Mouse (Mus musculus): ENCODE measurements at regions not wholly inside any gene's neighbourhood (a gene's known extent, or its start where the extent isn't known, plus 50 kb on each side); places are given as distances from the start of the nearest gene placed in this dataset.
A peak's percentile ranks its signal among the peaks of the same experiment; 100 is the strongest.

DNA sequence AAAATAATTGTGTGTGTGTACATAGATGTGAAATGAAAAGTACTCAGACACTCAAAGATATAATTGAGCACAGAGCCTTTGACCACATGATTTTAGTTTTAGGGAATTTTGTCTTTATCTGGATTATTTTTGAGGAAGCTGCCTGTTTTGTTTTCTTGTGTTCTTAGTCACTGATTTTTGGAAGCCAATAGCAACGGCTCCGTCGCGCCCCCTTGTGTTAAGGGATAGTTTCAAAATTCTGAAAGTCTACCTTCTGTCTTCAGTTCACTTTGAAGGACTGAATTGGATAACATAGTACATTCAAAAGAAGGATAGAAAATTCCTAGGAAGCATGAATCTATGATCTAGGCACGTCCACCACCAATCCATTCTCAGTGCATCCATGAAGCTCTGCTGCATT lies 185.8 kb upstream of the Sash1 start:
- peak; percentile 53 for DNase-seq (ENCODE audit: low spot score)

GRCm38 (mm10) chr10:9069608-9070190 lies 183.8 kb upstream of the Sash1 start:
- DNase-seq (ENCODE audit: low spot score): no peak

DNA sequence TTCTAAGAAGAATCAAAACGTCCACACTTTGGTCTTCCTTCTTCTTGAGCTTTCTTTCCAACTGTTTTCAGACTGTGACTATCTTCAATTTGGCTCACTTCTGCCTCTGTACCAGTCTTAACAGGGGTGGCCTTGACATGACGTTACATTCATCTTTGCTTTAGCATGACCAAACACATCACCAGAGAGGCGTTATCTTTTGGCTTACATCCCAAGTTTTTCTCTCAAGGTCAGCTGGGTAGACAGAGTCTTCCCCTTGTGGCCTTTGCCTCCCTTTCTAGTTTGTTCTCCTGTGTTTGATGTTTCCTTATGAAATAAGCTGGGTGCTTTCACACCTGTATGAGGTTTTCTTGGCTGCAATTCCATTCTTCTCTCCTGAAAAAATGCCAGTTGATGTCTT lies 180.7 kb upstream of the Sash1 start:
- no peak for DNase-seq (ENCODE audit: low spot score)

GRCm38 (mm10) chr10:9061979-9062378 lies 176.1 kb upstream of the Sash1 start:
- no peak for DNase-seq (ENCODE audit: low spot score)

DNA sequence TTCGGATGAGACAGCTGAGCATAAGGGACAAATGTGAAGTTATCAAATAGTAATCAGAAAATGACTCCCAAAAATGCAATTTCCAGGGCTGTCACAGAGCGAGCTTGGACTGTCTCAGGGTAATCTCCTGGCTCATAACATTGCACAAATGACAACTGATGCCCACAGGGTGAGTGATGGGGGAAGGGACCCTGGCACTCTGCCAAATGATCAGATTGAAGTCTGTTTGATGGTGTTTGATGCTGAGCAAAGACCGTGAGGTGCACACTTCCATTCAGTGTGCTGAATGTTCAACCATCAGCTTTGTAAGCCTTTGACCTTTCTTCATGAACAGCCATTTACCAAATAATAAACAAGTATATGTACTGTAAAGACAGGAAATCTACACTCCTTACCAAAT lies 169.4 kb upstream of the Sash1 start:
- no peak for DNase-seq (ENCODE audit: low spot score)

GRCm38 (mm10) chr10:9053371-9053770 lies 167.5 kb upstream of the Sash1 start:
- peak; percentile 73 for DNase-seq (ENCODE audit: low spot score)

DNA sequence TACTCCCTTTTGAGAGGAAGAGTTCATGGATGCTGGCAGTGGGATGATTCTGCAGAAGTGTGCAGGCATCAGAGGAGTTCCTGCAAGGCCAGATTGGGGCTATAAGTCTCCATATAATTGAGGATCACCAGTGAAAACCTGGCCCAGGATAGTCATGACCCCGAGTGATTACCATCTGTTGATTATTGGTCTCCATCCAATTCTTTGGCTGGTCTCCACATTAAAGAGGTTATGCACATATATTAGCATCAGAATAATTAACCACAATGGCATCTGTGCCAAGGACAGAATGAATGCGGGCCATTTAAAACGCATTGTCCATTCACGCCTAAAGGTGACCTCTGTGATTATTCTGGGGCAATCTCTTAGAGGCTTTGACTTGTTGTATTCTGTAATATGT lies 161.5 kb upstream of the Sash1 start:
- DNase-seq (ENCODE audit: low spot score): no peak

DNA sequence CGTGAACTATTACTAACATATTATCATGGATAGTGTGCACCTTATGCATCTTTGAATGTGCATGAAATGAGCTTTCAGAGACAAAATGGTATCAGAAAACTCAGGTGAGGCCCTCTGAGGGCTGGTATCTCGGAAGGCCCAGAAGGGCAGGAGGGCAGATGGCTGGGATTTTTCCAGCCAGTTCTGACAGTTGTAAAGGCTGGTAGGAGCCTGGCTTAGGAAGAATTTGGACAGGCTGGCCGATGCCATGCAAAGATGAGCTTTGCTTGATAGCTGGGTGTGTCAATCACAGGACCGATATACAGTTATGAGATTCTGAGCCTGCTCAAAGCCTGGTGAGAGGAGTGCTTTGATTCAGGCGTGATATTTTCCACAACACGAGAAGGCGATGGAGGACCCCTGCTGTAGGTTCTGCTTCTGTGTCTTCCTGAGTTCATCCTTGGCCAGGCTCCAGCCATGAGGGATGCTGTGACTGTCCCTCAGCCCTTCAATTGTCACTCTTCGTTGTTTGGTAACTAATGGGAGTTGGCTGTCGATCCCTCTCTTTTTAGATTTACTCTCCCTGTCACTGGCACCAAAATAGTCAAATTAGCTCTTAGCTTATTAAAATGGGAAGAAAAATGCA lies 159.0 kb upstream of the Sash1 start:
- DNase-seq (ENCODE audit: low spot score): no peak

- no peak for DNase-seq (ENCODE audit: low spot score)
Observed at GRCm38 (mm10) chr10:9043507-9043906, 157.6 kb upstream of the Sash1 start.

DNA sequence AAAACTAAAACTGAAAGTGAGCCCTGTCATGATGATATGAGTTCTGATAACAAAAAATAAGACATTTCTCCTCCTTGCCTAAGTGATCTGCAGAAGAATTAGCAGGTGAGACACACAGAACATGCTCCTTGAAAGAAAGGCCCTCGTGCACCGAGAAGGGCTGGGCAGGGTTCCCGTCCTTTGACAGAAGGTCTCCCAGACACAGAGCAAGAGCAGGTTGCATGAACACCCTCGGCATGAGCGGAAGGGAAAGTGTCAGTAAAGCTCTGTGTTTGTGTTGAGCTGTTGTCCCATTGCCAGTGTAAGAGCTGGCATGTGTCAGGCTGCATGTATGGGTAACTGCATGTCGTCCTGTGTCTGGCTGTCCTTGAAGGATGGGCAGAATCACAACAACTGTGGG lies 144.6 kb upstream of the Sash1 start:
- no peak for DNase-seq (ENCODE audit: low spot score)

DNA sequence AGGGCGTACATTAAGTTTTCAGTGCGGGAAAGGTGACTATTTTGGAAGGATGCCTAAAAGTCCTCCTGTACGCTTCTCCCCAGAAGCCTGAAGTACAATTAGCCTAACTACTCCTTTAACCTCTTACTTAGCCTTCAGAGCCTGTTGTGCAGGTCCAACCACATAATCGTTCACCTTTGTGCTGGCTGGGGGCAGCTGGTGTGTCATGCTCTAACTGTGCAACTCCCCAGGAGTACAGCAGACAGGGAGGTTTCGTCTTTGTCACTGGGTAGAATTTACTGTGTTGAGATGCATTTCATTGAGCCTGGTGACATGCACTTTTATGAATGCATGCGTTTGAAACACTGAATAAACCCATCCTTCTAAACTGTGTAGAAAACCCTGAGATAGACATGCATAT lies 143.6 kb upstream of the Sash1 start:
- DNase-seq (ENCODE audit: low spot score): no peak

- no peak for DNase-seq (ENCODE audit: low spot score)
Observed at GRCm38 (mm10) chr10:9027070-9027807, 141.4 kb upstream of the Sash1 start.

- DNase-seq (ENCODE audit: low spot score): no peak
Observed at GRCm38 (mm10) chr10:9014810-9015505, 129.1 kb upstream of the Sash1 start.

- no peak for DNase-seq (ENCODE audit: low spot score)
Observed at GRCm38 (mm10) chr10:9013549-9013925, 127.7 kb upstream of the Sash1 start.

- DNase-seq (ENCODE audit: low spot score): peak; percentile 82
Observed at GRCm38 (mm10) chr10:9012829-9013548, 127.1 kb upstream of the Sash1 start.

- DNase-seq (ENCODE audit: low spot score): no peak
Observed at GRCm38 (mm10) chr10:9011906-9012305, 126.0 kb upstream of the Sash1 start.

DNA sequence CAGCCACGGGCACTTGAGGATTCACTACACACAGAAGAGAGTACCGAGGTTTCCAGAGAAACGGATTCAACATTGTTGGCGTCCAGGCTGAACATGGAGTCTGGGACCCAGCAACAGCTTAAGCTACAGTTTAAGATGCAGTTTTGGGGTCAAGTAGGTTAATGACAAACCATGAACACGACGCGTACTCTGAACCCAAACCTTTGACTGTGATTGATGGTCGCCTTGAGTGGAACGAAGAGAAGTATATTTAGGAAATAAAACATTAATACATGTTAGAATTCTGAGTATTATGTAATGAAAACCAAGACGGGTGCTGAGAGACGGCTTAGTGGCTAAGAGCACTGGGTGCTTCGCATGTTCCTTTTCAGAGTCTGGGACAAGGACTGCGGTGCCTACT lies 124.3 kb upstream of the Sash1 start:
- DNase-seq (ENCODE audit: low spot score): no peak

DNA sequence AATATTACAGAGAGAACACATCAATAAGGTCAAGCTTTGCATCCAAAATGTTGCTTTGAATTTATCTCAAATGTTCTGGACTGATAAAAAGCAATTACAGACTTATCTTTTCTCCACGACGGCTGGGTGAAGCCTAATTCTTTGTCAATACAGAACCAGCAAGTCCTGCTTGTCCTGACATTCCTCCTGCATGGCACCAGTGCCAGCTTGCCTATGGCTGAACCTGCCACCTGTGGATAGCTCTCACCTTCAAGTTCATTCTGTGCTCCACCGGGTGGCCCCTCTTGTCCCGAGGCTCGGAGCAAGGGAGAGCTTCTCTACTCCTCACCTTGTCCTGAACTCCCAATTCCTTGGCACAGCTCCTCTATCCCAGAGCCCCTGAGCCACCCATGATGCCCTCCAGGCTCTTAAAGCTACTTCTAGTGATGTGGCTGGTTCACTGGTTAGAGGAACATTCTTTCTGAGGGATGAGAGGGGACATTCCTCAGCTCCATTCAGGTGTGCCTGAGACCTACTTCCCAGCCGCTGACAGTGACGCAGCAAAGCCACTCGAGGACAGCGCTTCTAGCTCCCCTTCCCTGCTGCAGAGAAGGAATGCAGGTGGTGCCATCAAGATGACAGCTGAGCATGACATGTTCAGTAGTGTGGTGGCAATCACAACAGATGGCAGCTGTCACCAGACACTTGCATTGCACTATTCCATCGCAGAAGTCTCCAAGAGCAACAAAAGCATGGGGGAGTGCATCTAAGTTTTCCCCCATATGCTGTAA lies 119.5 kb upstream of the Sash1 start:
- DNase-seq (ENCODE audit: low spot score): peak; percentile 6

GRCm38 (mm10) chr10:9002261-9002660 lies 116.4 kb upstream of the Sash1 start:
- DNase-seq (ENCODE audit: low spot score): no peak

DNA sequence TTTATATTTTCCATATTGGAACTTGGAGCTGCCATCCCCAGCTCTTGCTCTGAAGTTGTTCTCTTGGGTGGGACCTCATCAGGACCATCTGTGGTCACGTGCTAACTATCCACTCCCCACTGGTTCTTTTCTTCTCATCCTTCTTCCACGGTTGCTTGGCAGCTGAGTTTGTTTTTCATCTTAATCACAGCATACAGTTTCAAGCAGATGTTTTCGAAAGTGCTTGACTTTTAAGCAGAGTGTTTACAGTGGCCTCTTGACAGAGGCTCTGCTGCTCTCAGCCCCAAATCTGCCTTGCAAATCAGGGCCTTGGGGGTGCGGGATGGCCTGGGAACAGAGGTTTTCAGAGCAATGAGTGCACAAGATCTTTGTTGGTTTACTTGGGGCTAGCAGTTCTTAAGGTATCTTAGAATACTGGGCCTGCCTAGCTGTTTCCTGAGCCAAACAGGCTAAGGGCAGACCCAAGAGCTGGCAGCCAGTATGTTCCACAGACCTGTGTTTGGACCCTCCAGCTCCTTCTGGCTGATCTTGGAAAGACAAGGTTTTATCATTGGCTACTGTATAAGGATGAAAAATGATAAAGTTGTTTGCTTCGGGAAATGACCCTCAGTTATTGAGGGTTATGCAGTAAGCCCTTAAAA lies 113.0 kb upstream of the Sash1 start:
- no peak for DNase-seq (ENCODE audit: low spot score)

DNA sequence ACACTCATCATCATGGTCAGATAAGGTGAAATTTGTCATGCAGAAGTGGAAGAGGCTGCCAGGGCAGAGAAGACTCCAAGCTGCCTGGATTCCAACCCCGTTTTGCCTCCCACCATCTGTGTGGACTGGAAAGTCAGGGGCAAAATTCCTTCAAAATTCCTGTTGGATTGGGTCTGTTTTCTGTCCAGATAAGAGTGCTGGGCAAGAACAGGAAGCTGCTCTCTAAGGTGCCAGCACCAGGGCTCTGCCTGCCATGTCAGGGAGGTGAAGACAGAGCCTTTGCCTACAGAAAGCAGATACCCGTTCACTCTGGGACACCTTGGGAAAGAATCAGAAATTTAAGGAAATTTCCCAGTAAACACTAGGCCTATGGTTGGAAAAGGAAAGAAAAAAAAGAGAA lies 112.5 kb upstream of the Sash1 start:
- no peak for DNase-seq (ENCODE audit: low spot score)

Measured in retina, embryonic 14.5 days (tissue).